Mouse (Mus musculus) testis, adult 2 months (tissue): ENCODE measurements around the gene Alpk1. TPM values are rescaled to one million over a fixed set of nuclear protein-coding genes. Genes with fewer than 3 reads are reported as not detected.

ENCODE experiments used
- H3K27ac ChIP-seq: fragments of 200-500 bp; 2 replicates; pipeline ENCODE4 v1.5.1; 2012; ENCODE audit warnings: low read depth, low read length; ENCODE audit not compliant: control insufficient read depth, insufficient read depth
- H3K27me3 ChIP-seq: fragments of 200-500 bp; 2 replicates; pipeline ENCODE4 v1.6.1; 2012; ENCODE audit warnings: mild to moderate bottlenecking, low read length, moderate library complexity; ENCODE audit not compliant: control insufficient read depth, insufficient read depth
- H3K36me3 ChIP-seq: fragments of 200-500 bp; 2 replicates; pipeline ENCODE4 v1.6.1; 2012; ENCODE audit warnings: mild to moderate bottlenecking, low read length; ENCODE audit not compliant: control insufficient read depth, insufficient read depth
- H3K4me1 ChIP-seq: fragments of 200-500 bp; 2 replicates; pipeline ENCODE4 v1.6.1; 2012; ENCODE audit warnings: low read length; ENCODE audit not compliant: control insufficient read depth, insufficient read depth
- H3K4me3 ChIP-seq: fragments of 200-500 bp; 2 replicates; pipeline ENCODE4 v1.5.1; 2012; ENCODE audit warnings: low read depth, mild to moderate bottlenecking, low read length, moderate library complexity, mixed read lengths; ENCODE audit not compliant: control insufficient read depth
- CTCF ChIP-seq: fragments of 200-500 bp; IDR thresholded peaks from 2 replicates; pipeline ENCODE4 v1.5.1; 2012; ENCODE audit warnings: low read depth, mild to moderate bottlenecking, inconsistent platforms, low read length, moderate library complexity; ENCODE audit not compliant: control insufficient read depth, insufficient read depth, insufficient replicate concordance
- POLR2A ChIP-seq: fragments of 200-500 bp; IDR thresholded peaks from 2 replicates; pipeline ENCODE4 v1.6.1; 2012; ENCODE audit warnings: low read depth, mild to moderate bottlenecking, inconsistent platforms, low read length, moderate library complexity; ENCODE audit not compliant: control insufficient read depth
- polyA plus RNA-seq: library from polyadenylated mRNA; depleted of rRNA; stranded (reverse); fragments of >200 nt; gene quantifications from 2 replicates; pipeline ENCODE4 v1.2.3, GENCODE M21; 2012

Alpk1 gene
- polyA plus RNA-seq, 1 experiment = 3.0 TPM

GRCm38 (mm10) chr3:127780921-127781320 lies 594 bp upstream of the Alpk1 start:
- H3K4me3 ChIP-seq = peak overlapping the region; percentile 35
- TF ChIP-seq CTCF (no peak), POLR2A (no peak)
- H3K27me3 ChIP-seq = no peaks in the 10 kb centered on the region
- H3K27ac ChIP-seq = no peak overlapping the region
- no peaks in the 10 kb centered on the region; the same call in 1 of the 2 replicates for H3K4me1 ChIP-seq
- no peaks in the 10 kb centered on the region for H3K36me3 ChIP-seq

- no peak overlapping the region for H3K4me3 ChIP-seq
- H3K27ac ChIP-seq = no peak overlapping the region
- no peaks in the 10 kb centered on the region for H3K27me3 ChIP-seq
Observed at GRCm38 (mm10) chr3:127769146-127769545, 11.2 kb downstream of the Alpk1 start.

GRCm38 (mm10) chr3:127765971-127766370 lies 14.4 kb downstream of the Alpk1 start:
- Histone ChIP-seq H3K27ac (no peak overlapping the region), H3K27me3 (no peaks in the 10 kb centered on the region), H3K36me3 (no peaks in the 10 kb centered on the region), H3K4me1 (no peaks in the 10 kb centered on the region), H3K4me3 (no peak overlapping the region)
- no peak for TF ChIP-seq POLR2A
- TF ChIP-seq CTCF = no peak

More at GRCm38 (mm10) chr3:127769146-127769545, 11.2 kb downstream of the Alpk1 start:
- TF ChIP-seq CTCF (no peak), POLR2A (no peak)
- Histone ChIP-seq H3K36me3 (no peaks in the 10 kb centered on the region), H3K4me1 (no peaks in the 10 kb centered on the region)

- no peak for TF ChIP-seq POLR2A
- TF ChIP-seq CTCF = no peak
- H3K4me3 ChIP-seq = no peak overlapping the region
- no peaks in the 10 kb centered on the region for H3K27me3 ChIP-seq
- no peaks in the 10 kb centered on the region for H3K4me1 ChIP-seq
- no peaks in the 10 kb centered on the region for H3K36me3 ChIP-seq
- no peak overlapping the region for H3K27ac ChIP-seq
Observed at GRCm38 (mm10) chr3:127764541-127764940, 15.8 kb downstream of the Alpk1 start.

DNA sequence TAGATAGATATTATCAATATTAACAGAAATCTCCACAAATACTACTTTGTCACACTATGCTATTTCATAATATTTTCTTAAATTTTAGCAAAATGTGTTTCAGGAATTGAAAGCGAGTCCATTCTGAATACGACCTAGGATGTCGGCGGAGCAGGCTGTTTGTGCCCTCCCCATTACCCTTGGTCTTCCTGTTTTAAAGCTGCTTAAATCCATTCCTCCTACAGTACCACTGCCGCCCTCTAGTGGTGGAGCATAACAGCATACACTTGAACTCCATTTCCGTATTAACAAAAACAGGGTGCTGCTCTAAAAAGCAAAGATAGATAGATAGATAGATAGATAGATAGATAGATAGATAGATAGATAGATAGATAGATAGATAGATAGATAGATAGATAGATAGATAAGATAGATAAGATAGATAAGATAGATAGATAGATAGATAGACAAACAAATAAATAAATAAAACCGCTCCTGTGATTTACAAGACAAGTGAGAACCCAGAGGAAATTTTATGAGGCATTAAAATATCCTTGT lies 17.2 kb downstream of the Alpk1 start:
- TF ChIP-seq POLR2A (no peak), CTCF (peak; percentile 48; the same call in 1 of the 2 replicates)
- Histone ChIP-seq H3K36me3 (no peaks in the 10 kb centered on the region), H3K4me1 (no peaks in the 10 kb centered on the region), H3K27me3 (no peaks in the 10 kb centered on the region), H3K27ac (no peak overlapping the region), H3K4me3 (no peak overlapping the region)

- H3K36me3 ChIP-seq = no peaks in the 10 kb centered on the region
- H3K4me3 ChIP-seq = no peak overlapping the region
- no peaks in the 10 kb centered on the region for H3K27me3 ChIP-seq
- no peaks in the 10 kb centered on the region for H3K4me1 ChIP-seq
- no peak for TF ChIP-seq POLR2A
- no peak for TF ChIP-seq CTCF
- no peak overlapping the region for H3K27ac ChIP-seq
Observed at GRCm38 (mm10) chr3:127762403-127762802, 17.9 kb downstream of the Alpk1 start.

GRCm38 (mm10) chr3:127759212-127759611 lies 21.1 kb downstream of the Alpk1 start:
- no peak for TF ChIP-seq CTCF
- no peak for TF ChIP-seq POLR2A
- Histone ChIP-seq H3K27ac (no peak overlapping the region), H3K4me3 (no peak overlapping the region), H3K4me1 (no peaks in the 10 kb centered on the region), H3K27me3 (no peaks in the 10 kb centered on the region), H3K36me3 (no peaks in the 10 kb centered on the region)

DNA sequence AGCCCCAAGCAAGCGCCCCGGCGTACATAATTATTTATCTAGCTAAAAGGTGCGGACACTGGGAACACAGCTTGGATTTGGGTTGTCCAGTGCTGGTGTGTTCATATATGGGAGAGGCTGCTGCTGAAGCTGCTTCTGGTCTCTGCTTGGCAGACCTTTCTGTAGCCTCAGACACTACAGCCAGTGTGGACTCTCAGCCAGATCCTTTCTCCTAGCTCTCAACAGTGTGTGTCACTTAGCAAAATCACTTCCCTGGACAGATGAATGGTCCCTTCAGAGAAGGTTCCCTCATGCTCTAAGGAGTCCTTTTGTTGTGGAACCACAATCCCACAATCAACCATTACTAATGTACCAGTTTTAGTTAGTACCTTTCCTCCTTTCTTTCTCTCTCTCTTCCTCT lies 21.5 kb downstream of the Alpk1 start:
- Histone ChIP-seq H3K4me1 (no peaks in the 10 kb centered on the region), H3K27ac (no peak overlapping the region), H3K36me3 (no peaks in the 10 kb centered on the region), H3K4me3 (no peak overlapping the region), H3K27me3 (no peaks in the 10 kb centered on the region)
- TF ChIP-seq CTCF (no peak), POLR2A (no peak)
